Mouse (Mus musculus) left cerebral cortex, adult 8-10 months (tissue): Measurements from ENCODE around the gene Foxo6. TPM values are rescaled to one million over a fixed set of nuclear protein-coding genes. Genes with fewer than 3 reads are reported as not detected.

Source experiments
- DNase-seq, 2 experiments: peaks; one replicate each; pipeline ENCODE4 v3.0.0; 2022; ENCODE audit warnings: low spot score in 2 of 2
- total RNA-seq, 4 experiments: library from RNA; stranded (reverse); gene quantifications; 2 replicates each; pipeline ENCODE4 v1.2.4; 2022

Gene Foxo6
- 10 to 100 TPM; 12.3 to 15.1 (median 13.7) TPM for total RNA-seq

- DNase-seq: peak; percentile 96
These were observed at the start of gene Foxo6 for GRCm38 (mm10) chr4:120287290-120288111. Gene Foxo6, minus strand, starts transcription at chr4:120287349.

- DNase-seq: no peak
These were observed 47.2 kb upstream of the Foxo6 start for GRCm38 (mm10) chr4:120334316-120334715.

- no peak for DNase-seq
These were observed 45.8 kb upstream of the Foxo6 start for GRCm38 (mm10) chr4:120332934-120333421.

GRCm38 (mm10) chr4:120332405-120332933 lies 45.3 kb upstream of the Foxo6 start:
- no peak for DNase-seq

GRCm38 (mm10) chr4:120331992-120332391 lies 44.8 kb upstream of the Foxo6 start:
- DNase-seq: no peak

- no peak for DNase-seq
These were observed 44.4 kb upstream of the Foxo6 start for GRCm38 (mm10) chr4:120331541-120331940.

DNA sequence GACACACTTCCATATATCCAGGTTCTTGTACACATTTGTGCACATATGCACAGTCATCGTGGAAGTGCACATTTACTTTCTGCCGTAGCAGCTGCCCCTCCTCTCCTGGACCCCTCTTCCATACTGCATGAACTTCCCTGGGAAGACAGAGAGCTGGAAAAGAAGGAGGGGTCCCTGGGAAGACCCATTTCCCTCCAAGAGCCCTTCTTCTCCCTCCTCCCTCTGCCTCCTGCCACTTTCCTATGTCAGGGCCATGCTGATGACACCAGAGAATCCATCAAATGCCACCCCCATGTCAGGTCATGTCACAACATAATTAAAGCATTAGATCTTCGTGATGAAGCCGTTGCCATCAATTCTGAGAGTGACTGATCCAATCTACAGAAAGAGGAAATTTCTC lies 38.6 kb upstream of the Foxo6 start:
- DNase-seq: no peak

DNA sequence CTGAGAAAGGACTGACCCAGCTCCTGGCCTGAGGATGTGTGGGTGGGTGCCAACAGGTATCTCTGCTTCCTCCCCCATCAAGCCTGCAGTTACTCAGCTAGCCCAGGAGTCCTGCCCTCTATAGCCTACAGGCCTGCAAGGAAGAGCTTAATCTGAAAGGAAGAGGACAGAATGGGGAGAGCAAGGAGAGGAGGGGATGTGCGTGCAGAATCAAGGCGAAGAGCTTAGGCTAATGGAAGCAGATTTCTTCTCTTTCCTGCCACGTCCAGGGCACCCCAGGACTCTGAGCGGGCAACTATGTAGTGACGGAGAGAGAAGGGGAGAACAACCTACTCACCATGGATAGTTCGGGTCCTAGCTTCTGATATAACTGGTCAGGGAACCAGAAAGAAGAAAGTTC lies 37.9 kb upstream of the Foxo6 start:
- no peak for DNase-seq

GRCm38 (mm10) chr4:120323858-120324257 lies 36.7 kb upstream of the Foxo6 start:
- DNase-seq: no peak

GRCm38 (mm10) chr4:120323198-120323597 lies 36.0 kb upstream of the Foxo6 start:
- DNase-seq: peak in 1 of 2 experiments; percentile 13

DNA sequence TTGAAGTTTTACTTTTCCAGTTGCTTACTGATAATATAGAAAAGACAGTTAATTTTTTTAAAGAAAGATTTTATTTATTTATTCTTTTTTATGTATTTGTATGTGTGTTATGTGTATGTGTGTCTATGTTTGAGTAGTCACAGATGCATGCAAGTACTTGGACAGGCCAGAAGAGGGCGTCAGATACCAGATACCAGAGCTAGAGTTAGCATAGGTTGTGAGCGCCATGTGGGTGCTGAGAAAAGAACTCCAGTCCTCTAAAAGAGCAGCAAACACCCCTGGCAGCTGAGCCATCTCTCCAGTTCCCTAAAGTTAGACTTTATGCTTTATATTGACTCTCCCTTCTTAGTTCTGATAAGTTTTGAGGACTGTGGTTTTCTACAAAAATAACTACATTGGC lies 30.4 kb upstream of the Foxo6 start:
- no peak for DNase-seq

DNA sequence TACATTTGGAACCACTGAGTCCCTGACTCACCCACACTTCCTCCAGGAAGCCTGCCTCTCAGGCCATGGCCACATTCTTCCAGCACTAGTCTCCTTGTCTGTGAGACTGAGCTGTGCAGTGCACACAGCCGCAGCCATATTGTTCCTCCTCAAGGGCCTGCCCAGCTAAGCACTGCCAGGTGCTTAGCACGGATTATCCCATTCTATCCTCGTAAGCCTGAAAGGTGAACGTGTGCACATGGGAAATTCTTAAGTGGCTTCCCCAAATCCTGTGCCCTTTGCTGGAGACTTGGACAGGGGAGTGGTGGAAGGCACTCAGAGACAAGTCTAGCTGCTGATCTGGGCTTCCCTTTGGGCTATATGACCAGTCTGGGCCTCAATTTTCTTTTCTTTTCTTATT lies 29.6 kb upstream of the Foxo6 start:
- DNase-seq: no peak

- DNase-seq: no peak
These were observed 27.4 kb upstream of the Foxo6 start for GRCm38 (mm10) chr4:120314571-120314970.

DNA sequence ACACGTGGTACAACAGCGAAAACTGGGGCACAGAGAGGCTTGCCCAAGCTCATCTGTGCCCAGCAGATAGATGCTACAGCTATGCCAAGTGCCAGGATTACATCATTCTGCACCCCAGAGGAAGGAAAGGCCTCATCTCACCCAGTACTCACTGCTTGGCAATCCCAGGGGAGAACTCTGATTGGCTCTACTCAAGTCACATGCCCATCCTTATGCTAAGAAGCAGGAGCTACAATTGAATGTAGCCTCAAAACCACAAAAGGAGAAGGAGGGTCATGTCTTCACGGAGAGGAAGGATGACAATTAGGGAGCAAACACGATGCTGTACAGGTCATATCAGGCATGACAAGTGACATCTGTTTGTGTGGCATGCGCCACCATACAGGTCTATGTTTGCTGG lies 26.2 kb upstream of the Foxo6 start:
- DNase-seq: no peak

GRCm38 (mm10) chr4:120304580-120304979 lies 17.4 kb upstream of the Foxo6 start:
- no peak for DNase-seq

DNA sequence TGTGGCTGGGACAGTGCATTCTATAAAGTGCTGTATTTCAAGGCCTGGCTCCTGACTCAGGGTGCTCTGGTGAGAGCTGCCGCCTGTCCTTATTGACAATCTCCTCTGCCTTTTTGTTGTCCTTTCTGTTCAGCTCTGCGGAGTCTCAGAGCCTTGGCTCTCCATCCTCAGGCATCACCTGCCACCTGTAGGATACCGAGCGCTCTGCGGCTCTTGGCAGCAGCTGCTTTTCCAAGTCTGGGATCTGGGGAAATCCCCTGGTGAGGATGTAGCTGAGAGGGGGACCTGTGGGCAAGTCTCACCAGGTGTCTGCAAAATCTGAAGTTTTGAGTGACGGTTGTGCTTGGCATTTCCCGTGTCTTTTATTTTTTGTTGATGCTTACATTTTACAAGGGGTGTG lies 12.1 kb upstream of the Foxo6 start:
- DNase-seq: no peak

- DNase-seq: peak in 1 of 2 experiments; percentile 29
These were observed 4.1 kb upstream of the Foxo6 start for GRCm38 (mm10) chr4:120291106-120291822.

- DNase-seq: no peak
These were observed 3.3 kb upstream of the Foxo6 start for GRCm38 (mm10) chr4:120290486-120290885.

DNA sequence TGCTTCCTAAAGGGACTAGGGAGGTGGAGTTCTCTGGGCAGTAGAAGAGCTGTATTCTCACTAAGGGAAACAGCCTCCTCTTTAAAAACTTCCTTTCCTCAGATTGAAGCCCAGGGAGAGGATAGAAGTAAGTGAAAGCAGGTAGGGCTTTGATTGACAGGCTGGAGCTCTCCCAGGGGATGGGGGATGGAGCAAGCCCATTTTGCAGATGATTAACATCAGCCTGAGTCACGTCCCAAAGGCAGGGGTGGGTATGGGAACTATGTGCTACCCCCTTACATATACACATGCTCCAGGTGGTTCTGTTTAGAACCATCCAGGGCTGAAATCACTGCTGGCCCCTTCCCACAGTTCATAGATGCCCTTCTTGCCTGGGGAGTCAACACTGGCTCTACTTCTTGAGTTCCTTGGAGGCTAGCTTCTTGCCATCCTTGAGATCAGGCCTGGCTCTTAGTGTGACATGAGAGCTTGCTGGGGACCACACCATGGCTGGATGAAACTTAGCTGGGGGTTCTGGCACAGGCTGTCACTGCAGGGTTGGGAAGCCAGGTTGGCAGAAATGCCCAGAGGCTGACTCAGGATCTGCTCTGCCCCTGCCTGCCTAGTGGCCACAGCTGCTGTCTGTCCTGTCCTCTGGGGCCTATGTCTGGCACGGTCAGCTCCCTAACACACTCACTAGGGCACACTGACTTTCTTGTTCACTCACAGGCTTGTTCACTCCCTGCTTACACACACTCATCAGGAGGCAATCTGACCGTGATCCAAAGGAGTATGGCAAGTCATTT lies 2.2 kb upstream of the Foxo6 start:
- DNase-seq: no peak

- no peak for DNase-seq
These were observed 348 bp downstream of the Foxo6 start for GRCm38 (mm10) chr4:120286761-120287241.

DNA sequence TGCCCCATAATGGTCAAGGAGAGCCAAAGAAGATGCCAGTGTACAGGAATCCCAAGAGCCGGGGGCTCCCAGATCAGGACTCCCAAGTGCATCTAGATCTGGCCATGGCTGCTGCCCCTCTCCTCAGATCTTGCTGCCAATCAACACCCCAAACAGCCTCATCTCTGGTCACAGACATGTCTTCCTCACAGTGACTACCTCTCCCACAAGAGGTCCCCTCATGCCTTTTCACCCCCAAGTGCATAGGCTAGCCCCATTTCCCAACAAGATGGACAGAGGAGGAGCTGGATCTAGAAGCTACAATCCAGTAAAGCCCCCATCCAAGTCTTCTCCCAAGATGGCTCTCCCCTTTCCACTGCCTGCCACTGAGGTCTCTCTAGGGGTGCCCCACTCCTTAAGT lies 1.4 kb downstream of the Foxo6 start:
- no peak for DNase-seq
